Mouse (Mus musculus) 416B (cell line): ENCODE measurements at regions not wholly inside any gene's neighbourhood (a gene's known extent, or its start where the extent isn't known, plus 50 kb on each side); places are given as distances from the start of the nearest gene placed in this dataset.

Experiments
- DNase-seq: peaks from one replicate; pipeline ENCODE4 v3.0.0; 2011; ENCODE audit warnings: low read depth

DNA sequence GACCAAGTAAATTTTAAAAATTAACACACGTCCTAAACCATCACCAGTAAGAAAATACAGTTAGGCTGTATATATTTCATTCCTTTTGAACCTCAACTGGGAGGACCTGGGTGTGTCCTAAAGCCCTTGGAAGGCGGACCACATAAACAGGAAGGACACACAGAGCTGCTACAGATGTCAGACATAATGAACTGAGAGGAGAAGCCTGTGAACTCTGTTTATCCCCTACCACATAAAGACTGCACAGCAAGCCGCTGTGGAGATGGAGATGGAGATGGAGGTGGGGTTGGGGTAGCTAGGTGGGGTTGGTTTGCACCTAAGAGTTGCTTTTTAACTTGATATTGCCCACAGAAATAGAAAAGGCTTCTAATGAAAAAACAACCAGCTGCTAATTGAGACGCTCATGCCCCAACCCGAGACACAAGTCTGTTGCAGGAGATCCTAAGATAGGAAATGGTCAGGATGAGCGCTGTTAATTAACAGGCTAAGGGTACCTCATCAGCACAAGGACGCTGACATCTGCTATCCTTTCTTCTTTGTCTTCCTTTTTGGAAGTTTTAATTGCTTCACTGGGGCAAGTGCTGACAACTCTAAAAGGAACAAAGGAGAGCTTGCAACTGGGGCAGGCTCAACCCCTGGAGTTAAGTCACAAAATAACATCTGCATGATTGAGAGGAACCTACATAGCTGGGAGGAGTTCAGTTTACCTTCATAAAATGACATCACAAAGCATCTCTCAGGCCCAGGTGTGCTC is 119.3 kb upstream of the Lyplal1 start:
- DNase-seq, result no peak

DNA sequence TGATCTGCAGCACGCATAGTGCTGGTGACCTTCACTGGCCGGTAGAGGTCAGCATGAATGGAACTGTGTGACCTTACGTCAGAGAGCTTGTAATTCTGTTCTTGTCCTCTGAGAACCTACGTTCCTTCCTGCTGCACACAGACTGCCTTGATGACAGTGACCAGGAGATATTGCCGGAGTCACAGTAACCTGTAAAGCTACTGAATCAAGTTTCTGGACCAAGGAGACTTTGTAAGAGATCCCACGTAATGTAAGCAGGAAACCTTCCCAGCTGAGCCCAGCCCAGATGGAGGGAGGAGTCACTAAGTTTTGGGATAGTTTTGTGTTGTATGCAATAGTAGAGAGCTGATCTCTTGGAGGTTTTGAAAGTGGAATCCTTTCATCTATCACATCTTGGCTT is 117.4 kb upstream of the Lyplal1 start:
- DNase-seq, result no peak

- DNase-seq, result no peak
Measured at GRCm38 (mm10) chr1:186230476-186230875, 113.4 kb upstream of the Lyplal1 start.

DNA sequence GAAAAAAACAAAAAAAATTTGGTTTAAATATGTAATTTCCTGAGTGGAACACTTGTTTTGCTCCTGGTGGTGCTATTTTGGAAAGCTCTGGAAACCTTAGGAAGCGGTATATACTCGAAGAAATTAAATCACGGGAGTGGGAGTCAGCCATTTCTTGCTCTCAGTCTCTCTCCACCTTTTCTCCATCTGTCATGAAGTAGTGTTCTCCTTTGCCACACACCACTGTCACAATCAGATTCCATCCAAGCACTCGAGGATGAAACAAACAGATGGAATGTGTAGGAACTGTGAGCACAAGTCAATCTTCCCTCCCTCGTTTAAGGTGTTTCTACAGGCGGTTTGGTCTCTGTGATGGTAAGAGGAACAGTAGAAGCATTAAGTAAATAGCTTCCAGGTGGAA is 112.7 kb upstream of the Lyplal1 start:
- no peak for DNase-seq

DNA sequence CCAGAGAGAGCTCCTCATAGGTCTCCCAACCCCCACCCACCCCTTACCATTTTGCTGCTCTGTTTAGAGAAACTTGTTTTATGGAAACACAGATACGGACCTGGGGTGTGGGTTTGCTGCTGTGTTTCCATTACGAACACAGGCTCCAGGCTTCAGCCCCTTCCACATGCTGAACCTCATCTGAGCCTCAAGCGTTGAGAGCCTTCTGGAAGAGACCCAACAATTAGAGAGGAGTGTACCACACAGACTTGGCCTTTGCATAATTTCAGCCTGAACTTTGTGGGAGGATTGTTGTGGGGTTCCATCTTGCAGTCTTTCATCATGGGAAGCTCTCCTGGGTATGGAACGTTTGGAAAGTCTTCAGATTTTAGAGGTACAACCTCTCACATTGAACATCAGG is 111.3 kb upstream of the Lyplal1 start:
- no peak for DNase-seq

- no peak for DNase-seq
Measured at GRCm38 (mm10) chr1:186224231-186224630, 107.1 kb upstream of the Lyplal1 start.

GRCm38 (mm10) chr1:186223417-186223816 is 106.3 kb upstream of the Lyplal1 start:
- no peak for DNase-seq

GRCm38 (mm10) chr1:186218995-186219394 is 101.9 kb upstream of the Lyplal1 start:
- no peak for DNase-seq

GRCm38 (mm10) chr1:186217198-186217597 is 100.1 kb upstream of the Lyplal1 start:
- DNase-seq, result no peak

- DNase-seq, result no peak
Measured at GRCm38 (mm10) chr1:186204151-186204550, 87.0 kb upstream of the Lyplal1 start.

DNA sequence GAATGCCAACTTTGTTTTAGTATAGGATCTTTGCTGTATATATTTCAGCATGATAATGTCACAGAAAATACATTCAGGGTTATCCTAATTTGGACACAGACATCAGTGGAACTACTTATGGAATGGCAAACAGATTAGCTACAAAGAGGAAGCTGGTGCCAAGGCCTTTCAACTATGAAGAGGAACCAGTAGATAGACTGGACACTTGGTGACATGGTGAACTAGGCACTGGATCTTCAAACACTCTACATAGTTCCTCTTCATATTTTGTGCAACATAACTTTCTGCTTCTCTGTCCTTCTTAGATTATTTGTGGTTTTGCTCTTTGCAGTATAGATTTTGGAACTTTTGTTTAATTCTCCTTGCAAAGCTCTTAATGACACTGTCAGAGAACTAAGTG is 85.4 kb upstream of the Lyplal1 start:
- DNase-seq, result no peak

DNA sequence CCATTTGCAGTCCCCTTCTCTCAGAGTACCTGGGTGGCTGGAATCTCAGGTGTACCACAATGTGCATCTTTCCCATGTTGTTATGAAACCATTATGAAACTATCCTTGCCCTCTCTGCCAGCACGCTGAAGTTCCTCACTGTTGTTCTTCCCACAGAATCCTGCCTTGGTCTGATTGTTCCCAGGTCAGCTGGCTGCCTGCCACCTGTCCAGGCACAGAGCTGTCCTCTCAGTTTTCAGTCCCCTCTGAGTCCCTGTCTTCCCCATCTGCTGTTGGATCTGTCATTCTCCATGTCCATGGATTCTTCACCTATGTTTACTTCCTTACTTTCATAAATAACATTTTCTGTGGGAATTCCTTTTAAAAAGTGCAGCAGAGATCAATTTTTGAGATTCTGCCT is 81.3 kb upstream of the Lyplal1 start:
- DNase-seq, result no peak

DNA sequence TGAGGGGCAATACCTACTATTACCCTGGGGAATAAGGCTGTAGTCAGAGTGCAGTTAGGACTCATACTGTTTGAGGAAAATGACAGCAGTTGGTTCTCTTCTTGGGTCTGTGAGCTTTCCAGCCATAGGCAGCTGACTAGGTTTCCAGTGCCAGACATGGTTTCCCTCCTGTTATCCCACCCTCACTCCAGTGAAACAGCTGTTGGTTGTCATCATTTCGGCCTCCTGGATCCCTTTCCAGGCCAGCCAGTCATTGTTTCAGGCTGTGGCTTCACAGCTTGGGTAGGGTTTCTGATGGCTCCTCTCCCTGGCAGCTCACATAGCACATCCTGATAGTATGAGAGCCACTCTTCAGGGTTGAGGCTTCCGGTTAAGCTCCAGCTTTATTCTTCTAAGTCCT is 79.9 kb upstream of the Lyplal1 start:
- no peak for DNase-seq

- no peak for DNase-seq
Measured at GRCm38 (mm10) chr1:186189390-186189789, 72.3 kb upstream of the Lyplal1 start.

GRCm38 (mm10) chr1:186187372-186187771 is 70.3 kb upstream of the Lyplal1 start:
- no peak for DNase-seq

- DNase-seq, result no peak
Measured at GRCm38 (mm10) chr1:186183204-186183651, 66.1 kb upstream of the Lyplal1 start.

DNA sequence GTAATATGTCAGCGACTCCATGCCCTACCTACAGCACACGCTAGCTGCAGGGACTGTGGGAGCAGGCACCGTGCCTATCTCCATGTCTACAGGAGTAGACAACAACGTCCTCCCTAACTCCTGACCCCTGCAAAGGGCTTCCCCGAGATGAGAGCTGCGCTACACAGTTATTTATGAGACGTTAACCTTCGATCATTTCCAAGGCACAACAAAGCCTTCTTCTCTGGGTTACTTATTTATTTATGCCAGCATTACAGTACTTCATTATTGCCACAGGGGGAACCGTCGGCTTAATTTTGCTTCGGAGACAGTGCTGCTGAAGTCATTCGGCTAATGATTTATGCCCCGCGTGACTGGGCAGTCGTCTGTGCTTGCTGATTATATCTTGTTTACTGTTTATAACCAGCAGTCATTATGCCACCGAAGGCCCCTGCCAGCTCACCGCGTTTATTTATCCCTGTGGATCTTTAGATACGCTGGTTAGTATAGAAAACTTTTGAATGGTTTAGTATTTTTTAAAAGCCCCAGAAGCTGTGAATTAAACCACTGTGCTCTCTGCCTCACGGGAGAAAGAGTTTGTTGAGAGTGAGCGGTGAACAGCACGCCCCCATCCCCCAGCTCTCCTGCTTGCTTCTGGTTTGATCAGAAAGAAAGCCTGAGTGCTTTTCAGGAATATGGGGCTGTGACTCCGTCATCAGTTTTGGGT is 65.5 kb upstream of the Lyplal1 start:
- no peak for DNase-seq

DNA sequence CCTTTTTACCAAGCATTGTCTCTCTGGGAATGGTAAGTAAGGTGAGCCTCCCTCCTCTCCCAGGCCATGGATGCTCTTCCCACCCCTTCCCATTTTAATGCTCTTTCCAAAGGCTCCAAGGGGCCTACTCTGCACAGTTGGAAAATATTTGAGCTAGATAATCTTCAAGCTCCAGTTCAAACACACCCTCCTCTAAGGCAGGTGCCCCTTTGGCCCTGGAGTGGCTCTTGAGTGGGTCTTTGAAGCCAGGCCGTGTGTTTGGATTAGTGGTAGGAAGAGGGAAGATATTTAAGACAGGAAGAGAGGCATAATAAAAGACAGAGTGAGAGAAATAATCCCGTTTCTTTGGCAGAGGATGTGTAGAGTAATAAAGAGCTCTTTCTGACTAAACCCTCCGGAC is 59.9 kb upstream of the Lyplal1 start:
- no peak for DNase-seq

- DNase-seq, result no peak
Measured at GRCm38 (mm10) chr1:186173472-186174014, 56.4 kb upstream of the Lyplal1 start.

DNA sequence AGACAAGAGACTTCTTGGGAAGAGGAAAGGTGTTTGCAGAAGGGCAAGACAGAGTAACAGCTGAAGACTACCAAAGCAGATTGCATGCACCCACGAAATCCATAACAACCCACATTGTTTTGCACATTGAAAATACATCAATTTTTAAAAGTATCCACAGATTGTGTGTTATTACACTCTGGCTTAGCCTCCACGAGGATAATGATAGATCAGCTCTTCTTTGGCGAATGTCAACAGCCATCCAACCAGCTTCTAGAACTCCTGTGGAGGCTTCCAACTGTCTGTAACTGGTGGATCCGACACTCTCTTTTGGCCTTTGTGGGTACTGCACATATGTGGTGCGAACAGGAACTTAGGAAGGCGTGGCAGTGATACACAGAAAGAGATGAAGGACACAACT is 54.6 kb upstream of the Lyplal1 start:
- DNase-seq, result no peak
